Mouse (Mus musculus) forebrain, postnatal 0 days (tissue): ENCODE data around the gene Sox18. TPM values are rescaled to one million over a fixed set of nuclear protein-coding genes. Genes with fewer than 3 reads are reported as not detected.
A peak's percentile ranks its signal among the peaks of the same experiment; 100 is the strongest.

ENCODE experiments used
- ATAC-seq: fragments of 200-750 bp; cut with Nextera tagmentation; 2 replicates; pipeline ENCODE4 v1.8.0; 2017; ENCODE audit warnings: mild to moderate bottlenecking, moderate library complexity
- DNase-seq: peaks from one replicate; pipeline ENCODE4 v3.0.0-alpha.2; 2015
- H3K27ac ChIP-seq: fragments of 300-500 bp; sonication (generic); 2 replicates; pipeline ENCODE4 v1.5.1; 2014; ENCODE audit warnings: low read depth, mild to moderate bottlenecking, antibody characterized with exemption, low read length, moderate library complexity, mixed read lengths
- H3K27me3 ChIP-seq: fragments of 300-500 bp; sonication (generic); 2 replicates; pipeline ENCODE4 v1.6.1; 2014; ENCODE audit warnings: mild to moderate bottlenecking, low read length, mixed read lengths; ENCODE audit not compliant: insufficient read depth
- H3K36me3 ChIP-seq: fragments of 300-500 bp; sonication (generic); 2 replicates; pipeline ENCODE4 v1.6.1; 2014; ENCODE audit warnings: mild to moderate bottlenecking, moderate library complexity; ENCODE audit not compliant: insufficient read depth
- H3K4me1 ChIP-seq: fragments of 300-500 bp; sonication (generic); 2 replicates; pipeline ENCODE4 v1.6.1; 2014; ENCODE audit warnings: antibody characterized with exemption; ENCODE audit not compliant: insufficient read depth
- H3K4me2 ChIP-seq: fragments of 300-500 bp; sonication (generic); 2 replicates; pipeline ENCODE4 v1.6.1; 2014; ENCODE audit warnings: low read depth, mild to moderate bottlenecking, moderate library complexity
- H3K4me3 ChIP-seq: fragments of 300-500 bp; sonication (generic); 2 replicates; pipeline ENCODE4 v1.5.1; 2014; ENCODE audit warnings: low read depth, low read length, mixed read lengths
- H3K9ac ChIP-seq: fragments of 300-500 bp; sonication (generic); 2 replicates; pipeline ENCODE4 v1.6.1; 2014; ENCODE audit warnings: mild to moderate bottlenecking
- H3K9me3 ChIP-seq: fragments of 300-500 bp; sonication (generic); 2 replicates; pipeline ENCODE4 v1.6.1; 2016; ENCODE audit warnings: low read length
- CTCF ChIP-seq: sonication (generic); IDR thresholded peaks from 2 replicates; pipeline ENCODE4 v1.5.1; 2016; ENCODE audit warnings: antibody characterized with exemption, control low read depth, low read depth
- WGBS: fragments of 180-500 bp; shearing (Covaris S2); extraction: QIAGEN DNeasy Blood & Tissue Kit; methylation state at CpG from one replicate; pipeline ENCODE4 v1.1.7; 2014; 5-methylcytosine and 5-hydroxymethylcytosine counted together
- polyA plus RNA-seq: library from polyadenylated mRNA; unstranded; fragments of >200 nt; fragmentation: Nextera tagmentation; extraction: Ambion mirVana; gene quantifications from 2 replicates; pipeline ENCODE4 v1.2.1, GENCODE M21; 2015
- total RNA-seq: library from RNA; depleted of rRNA; stranded (reverse); fragments of >200 nt; gene quantifications from 2 replicates; pipeline ENCODE4 v1.2.3, GENCODE M21; 2014

Gene Sox18
- total and polyA plus RNA-seq, 2 experiments from 2014 or later: 8.9 to 11.1 TPM

DNA sequence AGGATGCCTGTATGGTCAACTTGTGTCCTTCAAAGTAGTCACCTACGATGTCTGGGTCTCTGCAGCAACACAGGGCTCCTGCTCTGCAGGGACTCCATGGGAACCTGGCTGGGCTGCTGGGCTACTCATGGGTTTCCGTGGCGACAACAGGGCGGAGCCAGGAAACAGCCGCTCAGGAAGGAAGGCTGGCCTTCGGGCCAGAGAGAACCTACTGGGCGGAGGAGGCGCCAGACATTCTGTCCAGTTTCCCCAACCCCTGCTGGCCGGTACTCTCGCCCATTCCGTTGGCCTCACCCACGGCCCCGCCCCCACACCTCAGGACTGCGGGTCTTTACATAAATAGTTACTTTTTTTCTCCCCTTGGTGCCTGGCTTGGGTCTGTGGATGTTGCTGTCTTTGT lies 4.0 kb upstream of the Sox18 start:
- Histone ChIP-seq H3K9me3 (no peaks in the 10 kb centered on the region), H3K9ac (no peak overlapping the region)

DNA sequence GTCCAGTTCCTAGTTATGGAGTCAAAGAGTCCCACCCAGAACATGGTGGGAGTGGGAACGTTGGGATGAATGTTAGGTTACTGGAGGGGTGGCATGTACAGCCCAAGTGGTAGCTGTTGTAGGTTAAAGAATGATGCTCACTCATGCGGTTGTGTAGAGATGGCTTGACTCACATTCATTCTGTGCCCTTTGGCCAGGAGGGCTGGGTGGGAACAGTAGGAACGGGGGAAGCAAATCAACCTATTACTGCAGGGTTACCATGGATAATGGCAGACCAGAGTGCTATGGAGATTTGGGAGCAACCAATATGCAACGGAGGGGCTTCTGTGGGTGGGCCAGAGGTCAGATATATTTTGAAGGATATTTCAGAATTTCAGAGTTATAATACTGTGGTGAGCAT lies 3.5 kb upstream of the Sox18 start:
- TF ChIP-seq CTCF: no peak
- Histone ChIP-seq H3K36me3 (no peaks in the 10 kb centered on the region), H3K9ac (no peak overlapping the region), H3K9me3 (no peaks in the 10 kb centered on the region), H3K4me3 (no peak overlapping the region), H3K27me3 (peaks cover 40% of the 10 kb centered on the region), H3K27ac (no peak overlapping the region; the same call in 1 of the 2 replicates), H3K4me2 (no peak overlapping the region), H3K4me1 (0 out of 2 replicates have a peak, but pooled peaks cover 8% of the 10 kb centered on the region)
- WGBS: 83% methylated on average over 4 of the region's 4 CpGs
- no peak for DNase-seq
- no peak for ATAC-seq

More for the DNA sequence above, 4.0 kb upstream of the Sox18 start:
- H3K27ac ChIP-seq: 0 out of 2 replicates have a peak overlapping the region, but pooled peaks have one; percentile 47
- H3K4me1 ChIP-seq: 0 out of 2 replicates have a peak, but pooled peaks cover 8% of the 10 kb centered on the region
- peak overlapping the region; percentile 30 for H3K4me2 ChIP-seq
- no peak overlapping the region for H3K4me3 ChIP-seq
- peak; percentile 32; the same call in 1 of the 2 replicates for ATAC-seq
- 8% methylated on average over 14 of the region's 14 CpGs for WGBS
- no peak for TF ChIP-seq CTCF
- no peaks in the 10 kb centered on the region for H3K36me3 ChIP-seq
- peaks cover 35% of the 10 kb centered on the region for H3K27me3 ChIP-seq
- DNase-seq: peak; percentile 59

DNA sequence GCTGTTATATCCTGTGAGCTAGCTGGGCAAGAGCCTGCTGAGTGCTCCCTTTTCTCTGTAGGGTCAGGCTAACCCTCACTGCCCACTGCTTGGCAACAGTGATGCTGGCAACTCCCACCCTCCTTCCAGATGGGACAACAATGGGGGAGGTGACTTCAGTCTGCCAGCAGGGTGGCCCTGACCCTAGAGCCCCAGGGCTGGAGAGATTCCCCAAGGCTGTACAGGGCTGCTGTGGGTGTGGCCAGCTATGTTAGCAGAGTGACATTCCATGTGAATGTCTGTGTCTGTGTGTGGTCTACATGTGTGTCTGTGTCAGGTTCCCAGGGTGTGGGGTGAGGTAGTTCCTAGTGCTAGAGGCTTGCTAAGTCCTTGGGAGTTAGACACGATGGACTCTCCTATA lies 2.1 kb upstream of the Sox18 start:
- WGBS: 42% methylated on average over 1 of the region's 1 CpGs
- Histone ChIP-seq H3K27me3 (peaks cover 54% of the 10 kb centered on the region), H3K36me3 (no peaks in the 10 kb centered on the region), H3K9ac (no peak overlapping the region), H3K27ac (no peak overlapping the region), H3K4me2 (no peak overlapping the region), H3K4me1 (0 out of 2 replicates have a peak, but pooled peaks cover 8% of the 10 kb centered on the region), H3K9me3 (no peaks in the 10 kb centered on the region), H3K4me3 (no peak overlapping the region)
- no peak for ATAC-seq
- TF ChIP-seq CTCF: no peak
- DNase-seq: no peak

DNA sequence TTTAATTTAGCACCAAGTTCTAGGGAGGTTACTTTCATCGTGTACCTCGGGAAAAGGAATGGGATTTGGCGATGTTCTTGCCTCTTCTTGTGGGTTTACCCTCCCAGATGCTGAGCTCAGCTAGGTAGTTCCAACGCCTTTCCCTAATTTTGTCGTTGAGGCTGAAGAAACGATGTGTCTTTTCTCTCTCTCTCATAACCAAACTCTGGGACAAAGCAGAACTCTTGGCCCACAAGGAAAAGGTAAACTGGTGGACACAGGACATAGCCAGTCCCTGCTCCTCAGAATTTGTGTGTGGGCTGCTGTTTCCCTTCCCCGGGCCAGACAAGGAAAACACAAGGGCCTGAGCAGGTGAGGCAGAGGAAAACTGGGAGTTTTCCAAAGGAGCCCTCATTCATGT lies 544 bp upstream of the Sox18 start:
- WGBS: 28% methylated on average over 7 of the region's 7 CpGs
- ATAC-seq (no peak), DNase-seq (no peak)
- H3K36me3 ChIP-seq: no peaks in the 10 kb centered on the region
- H3K27me3 ChIP-seq: peaks cover 62% of the 10 kb centered on the region
- no peak overlapping the region for H3K27ac ChIP-seq
- TF ChIP-seq CTCF: no peak
- H3K9me3 ChIP-seq: no peaks in the 10 kb centered on the region
- no peak overlapping the region for H3K4me2 ChIP-seq
- H3K4me1 ChIP-seq: 0 out of 2 replicates have a peak, but pooled peaks cover 8% of the 10 kb centered on the region
- H3K4me3 ChIP-seq: no peak overlapping the region
- H3K9ac ChIP-seq: no peak overlapping the region

DNA sequence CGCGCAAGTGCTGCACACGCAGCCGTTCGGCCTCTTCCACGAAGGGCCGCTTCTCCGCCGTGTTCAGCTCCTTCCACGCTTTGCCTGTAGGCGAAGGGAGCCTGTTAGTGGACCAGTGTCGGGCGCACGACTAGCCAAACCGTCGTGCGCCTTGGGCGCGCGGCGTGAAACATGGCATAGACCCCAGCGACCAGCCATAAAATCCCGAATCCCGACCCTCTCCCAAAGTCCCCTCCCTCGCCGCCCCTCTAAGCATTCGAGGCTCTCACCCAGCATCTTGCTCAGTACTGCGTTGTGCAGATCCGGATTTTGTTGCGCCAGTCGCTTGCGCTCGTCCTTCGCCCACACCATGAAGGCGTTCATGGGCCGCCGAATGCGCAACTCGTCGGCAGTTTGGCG lies 528 bp downstream of the Sox18 start:
- ATAC-seq (peak; percentile 46), DNase-seq (peak; percentile 56)
- H3K4me1 ChIP-seq: 0 out of 2 replicates have a peak, but pooled peaks cover 8% of the 10 kb centered on the region
- no peak for TF ChIP-seq CTCF
- H3K4me3 ChIP-seq: peak overlapping the region; percentile 43
- peak overlapping the region; percentile 66 for H3K4me2 ChIP-seq
- WGBS: 3% methylated on average over 41 of the region's 41 CpGs
- no peak overlapping the region for H3K27ac ChIP-seq
- H3K27me3 ChIP-seq: peaks cover 62% of the 10 kb centered on the region
- H3K9ac ChIP-seq: peak overlapping the region; percentile 51
- no peaks in the 10 kb centered on the region for H3K36me3 ChIP-seq
- no peaks in the 10 kb centered on the region for H3K9me3 ChIP-seq

DNA sequence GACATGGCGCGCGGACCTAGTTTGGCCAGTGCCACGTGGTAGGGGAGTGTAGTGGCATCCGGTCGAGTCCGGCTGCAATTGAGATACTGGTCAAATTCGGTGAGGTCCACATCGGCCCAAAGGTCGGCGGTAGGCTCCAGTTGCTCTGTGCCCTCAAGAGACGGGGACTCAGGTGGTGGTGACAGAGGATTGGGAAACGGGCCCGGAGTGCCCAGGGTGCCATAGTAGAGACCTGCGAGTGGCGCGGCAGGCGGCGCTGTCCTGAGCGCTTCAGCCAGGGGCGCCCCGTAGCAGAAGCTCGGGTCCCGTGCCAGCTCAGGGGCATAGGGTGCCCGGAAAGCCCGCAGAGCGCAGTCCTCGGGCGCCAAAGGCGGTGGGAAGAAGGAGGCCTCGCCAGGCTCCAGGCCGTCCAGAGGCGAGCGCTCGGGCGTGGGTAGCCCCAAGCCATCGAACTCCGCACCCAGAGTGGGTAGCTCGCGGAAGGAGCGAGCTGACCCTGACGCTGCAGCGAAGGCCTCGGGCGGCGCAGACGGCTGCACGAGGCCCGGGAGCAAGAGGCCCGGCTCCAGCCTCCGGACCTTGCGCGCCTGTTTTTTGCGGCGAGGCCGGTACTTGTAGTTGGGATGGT lies 1.0 kb downstream of the Sox18 start:
- Histone ChIP-seq H3K9me3 (no peaks in the 10 kb centered on the region), H3K27ac (no peak overlapping the region), H3K4me2 (peak overlapping the region; percentile 66), H3K27me3 (peaks cover 62% of the 10 kb centered on the region), H3K36me3 (no peaks in the 10 kb centered on the region), H3K4me3 (peak overlapping the region; percentile 43), H3K4me1 (0 out of 2 replicates have a peak, but pooled peaks cover 3% of the 10 kb centered on the region), H3K9ac (peak overlapping the region; percentile 51; the same call in 1 of the 2 replicates)
- DNase-seq (no peak), ATAC-seq (peak; percentile 21; the same call in 1 of the 2 replicates)
- 6% methylated on average over 56 of the region's 56 CpGs for WGBS
- TF ChIP-seq CTCF: peak; percentile 31

DNA sequence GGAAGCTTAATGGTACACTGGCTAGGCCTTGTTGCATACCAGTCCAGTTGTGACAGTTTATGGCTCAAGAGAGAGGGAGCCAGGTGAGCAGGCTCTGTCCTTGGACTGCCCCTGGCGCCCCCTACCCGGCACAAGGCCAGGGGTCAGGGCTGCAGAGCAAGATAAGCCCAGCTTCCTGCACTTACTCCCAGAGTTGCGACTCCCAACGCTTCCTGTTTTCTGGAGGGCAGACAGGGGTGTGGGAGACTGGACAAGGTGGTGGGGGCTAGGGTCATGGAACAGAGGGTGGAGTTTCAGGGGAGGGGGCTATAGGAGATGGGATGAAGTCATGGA lies 8.2 kb downstream of the Sox18 start:
- no peak overlapping the region for H3K4me3 ChIP-seq
- TF ChIP-seq CTCF: no peak
- H3K27ac ChIP-seq: no peak overlapping the region
- H3K9me3 ChIP-seq: no peaks in the 10 kb centered on the region
- no peaks in the 10 kb centered on the region for H3K36me3 ChIP-seq
- ATAC-seq: no peak
- H3K4me2 ChIP-seq: no peak overlapping the region
- 35% methylated on average over 4 of the region's 4 CpGs for WGBS
- DNase-seq: no peak
- H3K27me3 ChIP-seq: peaks cover 6% of the 10 kb centered on the region
- no peaks in the 10 kb centered on the region for H3K4me1 ChIP-seq
- H3K9ac ChIP-seq: no peak overlapping the region
